Mouse (Mus musculus) embryonic facial prominence, embryonic 12.5 days (tissue): ENCODE measurements at regions not wholly inside any gene's neighbourhood (a gene's known extent, or its start where the extent isn't known, plus 50 kb on each side); places are given as distances from the start of the nearest gene placed in this dataset.

Experiments
- ATAC-seq: fragments of 200-750 bp; cut with Nextera tagmentation; 2 replicates; pipeline ENCODE4 v1.8.0; 2017; ENCODE audit not compliant: insufficient number of reproducible peaks, insufficient read depth, low FRiP score, low TSS enrichment
- H3K27ac ChIP-seq: fragments of 300-500 bp; sonication (generic); 2 replicates; pipeline ENCODE4 v1.5.1; 2016; ENCODE audit warnings: mild to moderate bottlenecking
- H3K27me3 ChIP-seq: fragments of 300-500 bp; sonication (generic); 2 replicates; pipeline ENCODE4 v1.6.1; 2016; ENCODE audit warnings: mild to moderate bottlenecking, moderate library complexity
- H3K36me3 ChIP-seq: fragments of 300-500 bp; sonication (generic); 2 replicates; pipeline ENCODE4 v1.6.1; 2016; ENCODE audit warnings: mild to moderate bottlenecking
- H3K4me1 ChIP-seq: fragments of 300-500 bp; sonication (generic); 2 replicates; pipeline ENCODE4 v1.6.1; 2016
- H3K4me2 ChIP-seq: fragments of 300-500 bp; sonication (generic); replicated peaks from 2 replicates; pipeline ENCODE4 v1.6.1; 2016; ENCODE audit warnings: mild to moderate bottlenecking, moderate library complexity
- H3K4me3 ChIP-seq: fragments of 300-500 bp; sonication (generic); 2 replicates; pipeline ENCODE4 v1.5.1; 2016; ENCODE audit warnings: mild to moderate bottlenecking
- H3K9ac ChIP-seq: fragments of 300-500 bp; sonication (generic); 2 replicates; pipeline ENCODE4 v1.6.1; 2016; ENCODE audit warnings: mild to moderate bottlenecking, moderate library complexity
- H3K9me3 ChIP-seq: fragments of 300-500 bp; sonication (generic); 2 replicates; pipeline ENCODE4 v1.6.1; 2016; ENCODE audit warnings: mild to moderate bottlenecking, moderate library complexity
- WGBS: fragments of 180-500 bp; shearing (Covaris S2); methylation state at CpG from one replicate; pipeline ENCODE4 v1.1.7; 2016; 5-methylcytosine and 5-hydroxymethylcytosine counted together

- H3K27me3 ChIP-seq: no peaks in the 10 kb centered on the region
- no peak overlapping the region for H3K4me3 ChIP-seq
- H3K4me1 ChIP-seq: peaks cover 7% of the 10 kb centered on the region; the same call in 1 of the 2 replicates
- H3K27ac ChIP-seq: peak overlapping the region; percentile 17; the same call in 1 of the 2 replicates
- no peak for ATAC-seq
- no peaks in the 10 kb centered on the region for H3K9me3 ChIP-seq
- WGBS: 71% methylated on average over 5 of the region's 5 CpGs
- H3K36me3 ChIP-seq: no peaks in the 10 kb centered on the region
- H3K4me2 ChIP-seq: no peak overlapping the region
- H3K9ac ChIP-seq: no peak overlapping the region
These were observed 250.5 kb downstream of the Gm11361 start for GRCm38 (mm10) chr13:28507783-28508182.

- peaks cover 14% of the 10 kb centered on the region for H3K4me1 ChIP-seq
- no peak overlapping the region for H3K9ac ChIP-seq
- H3K4me2 ChIP-seq: no peak overlapping the region
- no peak overlapping the region for H3K4me3 ChIP-seq
- no peaks in the 10 kb centered on the region for H3K27me3 ChIP-seq
- ATAC-seq: no peak
- H3K36me3 ChIP-seq: no peaks in the 10 kb centered on the region
- no peak overlapping the region for H3K27ac ChIP-seq
- WGBS: 60% methylated on average over 3 of the region's 3 CpGs
- no peaks in the 10 kb centered on the region for H3K9me3 ChIP-seq
These were observed 247.0 kb downstream of the Gm11361 start for GRCm38 (mm10) chr13:28504340-28504739.

GRCm38 (mm10) chr13:28502171-28502570 lies 244.8 kb downstream of the Gm11361 start:
- no peak overlapping the region for H3K27ac ChIP-seq
- 0 out of 2 replicates have a peak, but pooled peaks have one; percentile 35 for ATAC-seq
- H3K27me3 ChIP-seq: no peaks in the 10 kb centered on the region
- H3K4me1 ChIP-seq: peaks cover 7% of the 10 kb centered on the region
- 30% methylated on average over 2 of the region's 2 CpGs for WGBS
- no peak overlapping the region for H3K4me3 ChIP-seq
- no peak overlapping the region for H3K4me2 ChIP-seq
- H3K9ac ChIP-seq: no peak overlapping the region
- H3K36me3 ChIP-seq: no peaks in the 10 kb centered on the region
- no peaks in the 10 kb centered on the region for H3K9me3 ChIP-seq

GRCm38 (mm10) chr13:28500697-28501096 lies 243.4 kb downstream of the Gm11361 start:
- Histone ChIP-seq H3K9ac (no peak overlapping the region), H3K27me3 (no peaks in the 10 kb centered on the region), H3K9me3 (no peaks in the 10 kb centered on the region), H3K36me3 (no peaks in the 10 kb centered on the region), H3K4me2 (no peak overlapping the region), H3K4me1 (peaks cover 7% of the 10 kb centered on the region), H3K27ac (no peak overlapping the region), H3K4me3 (no peak overlapping the region)
- 93% methylated on average over 6 of the region's 6 CpGs for WGBS
- ATAC-seq: no peak

GRCm38 (mm10) chr13:28497483-28497882 lies 240.2 kb downstream of the Gm11361 start:
- H3K9me3 ChIP-seq: no peaks in the 10 kb centered on the region
- H3K9ac ChIP-seq: no peak overlapping the region
- no peak overlapping the region for H3K4me2 ChIP-seq
- H3K4me1 ChIP-seq: peaks cover 5% of the 10 kb centered on the region
- no peaks in the 10 kb centered on the region for H3K27me3 ChIP-seq
- no peaks in the 10 kb centered on the region for H3K36me3 ChIP-seq
- H3K4me3 ChIP-seq: no peak overlapping the region
- H3K27ac ChIP-seq: no peak overlapping the region
- 84% methylated on average over 4 of the region's 4 CpGs for WGBS
- no peak for ATAC-seq

- no peaks in the 10 kb centered on the region for H3K4me1 ChIP-seq
- no peaks in the 10 kb centered on the region for H3K36me3 ChIP-seq
- no peaks in the 10 kb centered on the region for H3K9me3 ChIP-seq
- no peak overlapping the region for H3K4me3 ChIP-seq
- H3K27me3 ChIP-seq: no peaks in the 10 kb centered on the region
- H3K27ac ChIP-seq: no peak overlapping the region
- no peak overlapping the region for H3K4me2 ChIP-seq
- WGBS: 92% methylated on average over 2 of the region's 2 CpGs
- H3K9ac ChIP-seq: no peak overlapping the region
- ATAC-seq: no peak
These were observed 234.7 kb downstream of the Gm11361 start for GRCm38 (mm10) chr13:28492015-28492414.

GRCm38 (mm10) chr13:28483727-28484126 lies 226.4 kb downstream of the Gm11361 start:
- Histone ChIP-seq H3K27me3 (no peaks in the 10 kb centered on the region), H3K36me3 (no peaks in the 10 kb centered on the region), H3K4me2 (no peak overlapping the region), H3K4me3 (no peak overlapping the region), H3K9me3 (no peaks in the 10 kb centered on the region), H3K4me1 (0 out of 2 replicates have a peak, but pooled peaks cover 3% of the 10 kb centered on the region), H3K27ac (no peak overlapping the region), H3K9ac (no peak overlapping the region)
- WGBS: 71% methylated on average over 3 of the region's 3 CpGs
- no peak for ATAC-seq

GRCm38 (mm10) chr13:28481224-28481965 lies 224.1 kb downstream of the Gm11361 start:
- Histone ChIP-seq H3K9ac (no peak overlapping the region), H3K36me3 (peaks cover 6% of the 10 kb centered on the region), H3K4me2 (no peak overlapping the region), H3K4me1 (0 out of 2 replicates have a peak, but pooled peaks cover 3% of the 10 kb centered on the region), H3K4me3 (no peak overlapping the region), H3K27me3 (no peaks in the 10 kb centered on the region), H3K27ac (no peak overlapping the region), H3K9me3 (no peaks in the 10 kb centered on the region)
- ATAC-seq: no peak
- WGBS: 67% methylated on average over 7 of the region's 7 CpGs

- Histone ChIP-seq H3K36me3 (no peaks in the 10 kb centered on the region), H3K4me3 (no peak overlapping the region), H3K27ac (no peak overlapping the region), H3K27me3 (no peaks in the 10 kb centered on the region), H3K4me1 (no peaks in the 10 kb centered on the region), H3K4me2 (no peak overlapping the region), H3K9ac (no peak overlapping the region), H3K9me3 (no peaks in the 10 kb centered on the region)
- WGBS: 63% methylated on average over 2 of the region's 2 CpGs
- no peak for ATAC-seq
These were observed 208.8 kb downstream of the Gm11361 start for GRCm38 (mm10) chr13:28466151-28466550.

GRCm38 (mm10) chr13:28465187-28465880 lies 208.0 kb downstream of the Gm11361 start:
- Histone ChIP-seq H3K27me3 (no peaks in the 10 kb centered on the region), H3K4me3 (no peak overlapping the region), H3K9me3 (no peaks in the 10 kb centered on the region), H3K4me1 (no peaks in the 10 kb centered on the region), H3K4me2 (no peak overlapping the region), H3K36me3 (peaks cover 5% of the 10 kb centered on the region; the same call in 1 of the 2 replicates), H3K27ac (no peak overlapping the region), H3K9ac (no peak overlapping the region)
- ATAC-seq: no peak
- 85% methylated on average over 2 of the region's 2 CpGs for WGBS

GRCm38 (mm10) chr13:28461281-28461680 lies 204.0 kb downstream of the Gm11361 start:
- H3K36me3 ChIP-seq: peaks cover 10% of the 10 kb centered on the region; the same call in 1 of the 2 replicates
- H3K4me2 ChIP-seq: no peak overlapping the region
- 88% methylated on average over 10 of the region's 10 CpGs for WGBS
- ATAC-seq: no peak
- no peak overlapping the region for H3K27ac ChIP-seq
- H3K9ac ChIP-seq: no peak overlapping the region
- H3K4me3 ChIP-seq: no peak overlapping the region
- H3K4me1 ChIP-seq: no peaks in the 10 kb centered on the region
- H3K27me3 ChIP-seq: no peaks in the 10 kb centered on the region
- H3K9me3 ChIP-seq: no peaks in the 10 kb centered on the region

- Histone ChIP-seq H3K4me1 (no peaks in the 10 kb centered on the region), H3K4me2 (no peak overlapping the region), H3K36me3 (peaks cover 10% of the 10 kb centered on the region; the same call in 1 of the 2 replicates), H3K9ac (no peak overlapping the region), H3K27ac (no peak overlapping the region), H3K4me3 (no peak overlapping the region), H3K9me3 (no peaks in the 10 kb centered on the region), H3K27me3 (no peaks in the 10 kb centered on the region)
- no peak for ATAC-seq
- WGBS: 80% methylated on average over 3 of the region's 3 CpGs
These were observed 200.1 kb downstream of the Gm11361 start for GRCm38 (mm10) chr13:28457403-28457802.
